ENCODE assay signal across 8 mouse cellular contexts in the genomic region with DNA sequence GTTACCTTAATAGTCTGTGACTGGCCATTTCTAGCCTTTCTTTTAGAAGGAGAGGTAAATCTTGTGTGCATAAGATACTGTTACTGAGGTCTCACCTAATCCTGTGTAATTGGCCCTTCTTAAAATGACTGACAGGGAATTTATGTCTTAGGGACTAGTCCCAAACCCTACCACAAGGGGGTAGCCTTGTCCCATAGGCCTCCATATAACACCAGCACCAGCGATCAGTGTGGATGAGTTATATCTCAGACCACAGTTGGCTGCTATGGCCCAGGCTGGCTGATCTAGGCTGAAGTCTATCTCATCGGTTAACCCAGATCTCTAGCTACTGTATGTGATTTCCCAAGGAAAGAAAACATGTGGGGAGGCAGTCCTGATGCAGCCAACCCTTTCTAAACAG.
DNase-seq lines count a peak whose midpoint lies in the region; ATAC-seq and TF ChIP-seq lines count a peak whose summit lies in the region.

No protein-coding gene starts in this region.

- no peak overlapping the region for H3K4me3 ChIP-seq in intestine, embryonic 15.5 days (replicated peaks)
- H3K4me3 ChIP-seq in midbrain, embryonic 10.5 days: no peak overlapping the region
- H3K4me3 ChIP-seq in spleen, adult 2 months (ENCODE audit: extremely low read depth, insufficient read depth, insufficient read length): no peak overlapping the region

- 18% methylated on average over 2 of the region's 2 CpGs for WGBS in intestine, embryonic 15.5 days
- 36% methylated on average over 2 of the region's 2 CpGs for WGBS in midbrain, embryonic 10.5 days
- WGBS in spleen, adult 2 months: 5% methylated on average over 2 of the region's 2 CpGs

- no peak for TF ChIP-seq POLR2A in spleen, adult 2 months (IDR thresholded peaks at IDR 0.05; ENCODE audit: low read depth, low read length)

- peak; percentile 80 for ATAC-seq in intestine, embryonic 15.5 days

- H3K4me2 ChIP-seq in intestine, embryonic 15.5 days (replicated peaks): no peak overlapping the region

- H3K4me1 ChIP-seq in intestine, embryonic 15.5 days (replicated peaks): no peaks in the 10 kb centered on the region
- H3K4me1 ChIP-seq in midbrain, embryonic 10.5 days: no peaks in the 10 kb centered on the region
- no peaks in the 10 kb centered on the region for H3K4me1 ChIP-seq in spleen, adult 2 months (ENCODE audit: control insufficient read depth, insufficient read depth, insufficient read length)

- no peaks in the 10 kb centered on the region for H3K36me3 ChIP-seq in intestine, embryonic 15.5 days
- no peaks in the 10 kb centered on the region for H3K36me3 ChIP-seq in midbrain, embryonic 10.5 days
- H3K36me3 ChIP-seq in spleen, adult 2 months (ENCODE audit: control insufficient read depth, insufficient read depth, low read length): no peaks in the 10 kb centered on the region

- no peaks in the 10 kb centered on the region for H3K9me3 ChIP-seq in intestine, embryonic 15.5 days
- no peaks in the 10 kb centered on the region for H3K9me3 ChIP-seq in midbrain, embryonic 10.5 days (replicated peaks)

- peak; percentile 66; the same call in 1 of the 2 replicates for TF ChIP-seq CTCF in spleen, adult 2 months (IDR thresholded peaks at IDR 0.05; ENCODE audit: extremely low read depth, insufficient read depth, insufficient read length, insufficient replicate concordance)

- intact Hi-C loops in left cerebral cortex, postnatal 10 days (cut with DNase I): loop anchor here (1.0 to 5.0 kb wide), 2 partner anchors 239 to 257 kb away; no protein-coding TSS in a partner anchor

- DNase-seq in urinary bladder, adult 18-20 months (ENCODE audit: low spot score in 2 of 2): peak; percentile 20 to 30
- no peak for DNase-seq in urinary bladder, postnatal 10 days (ENCODE audit: low spot score)
- peak; percentile 29 to 43 for DNase-seq in cerebellum, postnatal 36 days
- DNase-seq in gastrocnemius, postnatal 25 days: peak; percentile 54
- peak; percentile 27 to 51 for DNase-seq in left cerebral cortex, postnatal 10 days (ENCODE audit: extremely low spot score in 1 of 2, low spot score in 2 of 2)
- peak; percentile 44 for DNase-seq in midbrain, embryonic 10.5 days (ENCODE audit: low spot score)
- DNase-seq in spleen, adult 2 months (ENCODE audit: low read depth in 1 of 2, low spot score in 2 of 2): peak; percentile 58 to 65

- H3K27me3 ChIP-seq in intestine, embryonic 15.5 days (replicated peaks): no peaks in the 10 kb centered on the region
- H3K27me3 ChIP-seq in midbrain, embryonic 10.5 days (ENCODE audit: low read depth, poor library complexity, severe bottlenecking): no peaks in the 10 kb centered on the region
- H3K27me3 ChIP-seq in spleen, adult 2 months (ENCODE audit: control insufficient read depth, insufficient read depth, low read length): no peaks in the 10 kb centered on the region

- no peak overlapping the region for H3K9ac ChIP-seq in intestine, embryonic 15.5 days

- no peak overlapping the region for H3K27ac ChIP-seq in intestine, embryonic 15.5 days
- H3K27ac ChIP-seq in midbrain, embryonic 10.5 days (replicated peaks): no peak overlapping the region
- H3K27ac ChIP-seq in spleen, adult 2 months (ENCODE audit: insufficient read depth, low read length): no peak overlapping the region
